Mouse (Mus musculus): Measurements from ENCODE around the gene Rab7. TPM values are rescaled to one million over a fixed set of nuclear protein-coding genes. Genes with fewer than 3 reads are reported as not detected.
A peak's percentile ranks its signal among the peaks of the same experiment; 100 is the strongest.

The Rab7 gene
- polyA plus RNA-seq, 1 experiment from 2014 or later = 253 TPM

GRCm38 (mm10) chr6:88075960-88076517, 31.0 kb upstream of the Rab7 start:
- no peaks in the 10 kb centered on the region for H3K27me3 ChIP-seq (replicated peaks; ENCODE audit: insufficient read depth, low read length)
- ATAC-seq (no peak), DNase-seq (ENCODE audit: low spot score) (no peak)
- TF ChIP-seq EP300 (IDR thresholded peaks at IDR 0.05) = no peak
- no peak for TF ChIP-seq CTCF (IDR thresholded peaks at IDR 0.05)
- H3K9ac ChIP-seq (replicated peaks; ENCODE audit: low read depth) = no peak overlapping the region
- WGBS = 68% methylated on average over 1 of the region's 1 CpGs
- H3K4me2 ChIP-seq (replicated peaks; ENCODE audit: low read depth, low read length) = no peak overlapping the region
- no peak overlapping the region for H3K4me3 ChIP-seq (ENCODE audit: low read depth, low read length)
- no peaks in the 10 kb centered on the region for H3K4me1 ChIP-seq (ENCODE audit: insufficient read depth, low read depth, low read length)
- 0 out of 2 replicates have a peak overlapping the region, but pooled peaks have one; percentile 86 for H3K27ac ChIP-seq (ENCODE audit: low read length)
- H3K9me3 ChIP-seq (ENCODE audit: low read length) = no peaks in the 10 kb centered on the region
- H3K36me3 ChIP-seq (ENCODE audit: insufficient read depth, low read length) = no peaks in the 10 kb centered on the region

- Histone ChIP-seq H3K27ac (ENCODE audit: low read length) (peak overlapping the region; percentile 86), H3K4me2 (replicated peaks; ENCODE audit: low read depth, low read length) (peak overlapping the region; percentile 56), H3K27me3 (replicated peaks; ENCODE audit: insufficient read depth, low read length) (no peaks in the 10 kb centered on the region), H3K4me1 (ENCODE audit: insufficient read depth, low read depth, low read length) (no peaks in the 10 kb centered on the region), H3K9ac (replicated peaks; ENCODE audit: low read depth) (peak overlapping the region; percentile 43), H3K9me3 (ENCODE audit: low read length) (no peaks in the 10 kb centered on the region), H3K36me3 (ENCODE audit: insufficient read depth, low read length) (no peaks in the 10 kb centered on the region), H3K4me3 (ENCODE audit: low read depth, low read length) (peak overlapping the region; percentile 36)
- peak; percentile 95 for TF ChIP-seq CTCF (IDR thresholded peaks at IDR 0.05)
- peak; percentile 84 for TF ChIP-seq EP300 (IDR thresholded peaks at IDR 0.05)
- peak; percentile 99 for DNase-seq (ENCODE audit: low spot score)
- ATAC-seq = peak; percentile 100
- 3% methylated on average over 32 of the region's 32 CpGs for WGBS
Measured at GRCm38 (mm10) chr6:88074752-88075554, 29.9 kb upstream of the Rab7 start.

- Histone ChIP-seq H3K27me3 (replicated peaks; ENCODE audit: insufficient read depth, low read length) (no peaks in the 10 kb centered on the region), H3K9me3 (ENCODE audit: low read length) (no peaks in the 10 kb centered on the region), H3K36me3 (ENCODE audit: insufficient read depth, low read length) (no peaks in the 10 kb centered on the region), H3K9ac (replicated peaks; ENCODE audit: low read depth) (no peak overlapping the region), H3K4me3 (ENCODE audit: low read depth, low read length) (no peak overlapping the region), H3K4me2 (replicated peaks; ENCODE audit: low read depth, low read length) (no peak overlapping the region), H3K4me1 (ENCODE audit: insufficient read depth, low read depth, low read length) (no peaks in the 10 kb centered on the region), H3K27ac (ENCODE audit: low read length) (no peak overlapping the region)
- ATAC-seq (no peak), DNase-seq (ENCODE audit: low spot score) (no peak)
- 65% methylated on average over 5 of the region's 5 CpGs for WGBS
- TF ChIP-seq EP300 (IDR thresholded peaks at IDR 0.05) (no peak), CTCF (IDR thresholded peaks at IDR 0.05) (no peak)
Measured at GRCm38 (mm10) chr6:88071216-88071615, 26.1 kb upstream of the Rab7 start.

GRCm38 (mm10) chr6:88070468-88070867, 25.4 kb upstream of the Rab7 start:
- Histone ChIP-seq H3K9me3 (ENCODE audit: low read length) (no peaks in the 10 kb centered on the region), H3K27ac (ENCODE audit: low read length) (no peak overlapping the region), H3K9ac (replicated peaks; ENCODE audit: low read depth) (no peak overlapping the region), H3K27me3 (replicated peaks; ENCODE audit: insufficient read depth, low read length) (no peaks in the 10 kb centered on the region), H3K36me3 (ENCODE audit: insufficient read depth, low read length) (no peaks in the 10 kb centered on the region), H3K4me2 (replicated peaks; ENCODE audit: low read depth, low read length) (no peak overlapping the region), H3K4me1 (ENCODE audit: insufficient read depth, low read depth, low read length) (no peaks in the 10 kb centered on the region), H3K4me3 (ENCODE audit: low read depth, low read length) (no peak overlapping the region)
- WGBS = 69% methylated on average over 6 of the region's 6 CpGs
- ATAC-seq = no peak
- TF ChIP-seq EP300 (IDR thresholded peaks at IDR 0.05) (no peak), CTCF (IDR thresholded peaks at IDR 0.05) (no peak)
- DNase-seq (ENCODE audit: low spot score) = no peak

GRCm38 (mm10) chr6:88068739-88069138, 23.7 kb upstream of the Rab7 start:
- no peaks in the 10 kb centered on the region for H3K9me3 ChIP-seq (ENCODE audit: low read length)
- WGBS = 58% methylated on average over 1 of the region's 1 CpGs
- no peak for TF ChIP-seq EP300 (IDR thresholded peaks at IDR 0.05)
- no peak for TF ChIP-seq CTCF (IDR thresholded peaks at IDR 0.05)

GRCm38 (mm10) chr6:88067722-88068121, 22.7 kb upstream of the Rab7 start:
- Histone ChIP-seq H3K9me3 (ENCODE audit: low read length) (no peaks in the 10 kb centered on the region), H3K27ac (ENCODE audit: low read length) (no peak overlapping the region), H3K9ac (replicated peaks; ENCODE audit: low read depth) (no peak overlapping the region), H3K27me3 (replicated peaks; ENCODE audit: insufficient read depth, low read length) (no peaks in the 10 kb centered on the region), H3K4me1 (ENCODE audit: insufficient read depth, low read depth, low read length) (no peaks in the 10 kb centered on the region; the same call in 1 of the 2 replicates), H3K4me2 (replicated peaks; ENCODE audit: low read depth, low read length) (no peak overlapping the region), H3K36me3 (ENCODE audit: insufficient read depth, low read length) (no peaks in the 10 kb centered on the region), H3K4me3 (ENCODE audit: low read depth, low read length) (no peak overlapping the region)
- DNase-seq (ENCODE audit: low spot score) = peak; percentile 17
- no peak for TF ChIP-seq CTCF (IDR thresholded peaks at IDR 0.05)
- no peak for TF ChIP-seq EP300 (IDR thresholded peaks at IDR 0.05)
- 57% methylated on average over 3 of the region's 3 CpGs for WGBS
- ATAC-seq = no peak

More at GRCm38 (mm10) chr6:88068739-88069138, 23.7 kb upstream of the Rab7 start:
- H3K27ac ChIP-seq (ENCODE audit: low read length) = no peak overlapping the region
- H3K4me1 ChIP-seq (ENCODE audit: insufficient read depth, low read depth, low read length) = no peaks in the 10 kb centered on the region; the same call in 1 of the 2 replicates
- H3K36me3 ChIP-seq (ENCODE audit: insufficient read depth, low read length) = no peaks in the 10 kb centered on the region
- no peaks in the 10 kb centered on the region for H3K27me3 ChIP-seq (replicated peaks; ENCODE audit: insufficient read depth, low read length)
- H3K9ac ChIP-seq (replicated peaks; ENCODE audit: low read depth) = no peak overlapping the region
- DNase-seq (ENCODE audit: low spot score) = peak; percentile 58
- no peak overlapping the region for H3K4me3 ChIP-seq (ENCODE audit: low read depth, low read length)
- H3K4me2 ChIP-seq (replicated peaks; ENCODE audit: low read depth, low read length) = no peak overlapping the region
- ATAC-seq = no peak
